Mouse (Mus musculus) intestine, postnatal 0 days (tissue): ENCODE measurements around the gene Sdhaf4. TPM values are rescaled to one million over a fixed set of nuclear protein-coding genes. Genes with fewer than 3 reads are reported as not detected.

Experiments
- ATAC-seq: fragments of 200-750 bp; cut with Nextera tagmentation; 2 replicates; pipeline ENCODE4 v1.8.0; 2017; ENCODE audit warnings: mild to moderate bottlenecking, moderate TSS enrichment, moderate library complexity
- H3K27ac ChIP-seq: fragments of 300-500 bp; sonication (generic); 2 replicates; pipeline ENCODE4 v1.5.1; 2014; ENCODE audit warnings: mild to moderate bottlenecking, low read depth, low read length, moderate library complexity
- H3K27me3 ChIP-seq: fragments of 300-500 bp; sonication (generic); replicated peaks from 2 replicates; pipeline ENCODE4 v1.6.1; 2014; ENCODE audit warnings: low read length, mixed read lengths; ENCODE audit not compliant: control insufficient read depth, insufficient read depth
- H3K36me3 ChIP-seq: fragments of 300-500 bp; sonication (generic); 2 replicates; pipeline ENCODE4 v1.6.1; 2014; ENCODE audit warnings: mild to moderate bottlenecking, moderate library complexity; ENCODE audit not compliant: control insufficient read depth, insufficient read depth
- H3K4me1 ChIP-seq: fragments of 300-500 bp; sonication (generic); replicated peaks from 2 replicates; pipeline ENCODE4 v1.6.1; 2014; ENCODE audit warnings: antibody characterized with exemption, low read length, mixed read lengths; ENCODE audit not compliant: control insufficient read depth, insufficient read depth
- H3K4me2 ChIP-seq: fragments of 300-500 bp; sonication (generic); replicated peaks from 2 replicates; pipeline ENCODE4 v1.6.1; 2014; ENCODE audit warnings: low read depth, mild to moderate bottlenecking, moderate library complexity
- H3K4me3 ChIP-seq: fragments of 300-500 bp; sonication (generic); 2 replicates; pipeline ENCODE4 v1.5.1; 2014; ENCODE audit warnings: low read depth, low read length
- H3K9ac ChIP-seq: fragments of 300-500 bp; sonication (generic); 2 replicates; pipeline ENCODE4 v1.6.1; 2014; ENCODE audit warnings: mild to moderate bottlenecking, low read depth, low read length
- H3K9me3 ChIP-seq: fragments of 300-500 bp; sonication (generic); 2 replicates; pipeline ENCODE4 v1.6.1; 2016; ENCODE audit warnings: mixed run types; ENCODE audit not compliant: control insufficient read depth
- CTCF ChIP-seq: sonication (generic); IDR thresholded peaks from 2 replicates; pipeline ENCODE4 v1.5.1; 2016; ENCODE audit warnings: low read depth, mild to moderate bottlenecking, control low read depth, antibody characterized with exemption, moderate library complexity
- WGBS: fragments of 180-500 bp; shearing (Covaris S2); extraction: QIAGEN DNeasy Blood & Tissue Kit; methylation state at CpG from one replicate; pipeline ENCODE4 v1.1.7; 2014; 5-methylcytosine and 5-hydroxymethylcytosine counted together
- polyA plus RNA-seq: library from polyadenylated mRNA; unstranded; fragments of >200 nt; fragmentation: Nextera tagmentation; extraction: Ambion mirVana; gene quantifications from 2 replicates; pipeline ENCODE4 v1.2.1, GENCODE M21; 2015

Sdhaf4 gene
- polyA plus RNA-seq, result 72.6 and 76.2 TPM in 2 replicates

DNA sequence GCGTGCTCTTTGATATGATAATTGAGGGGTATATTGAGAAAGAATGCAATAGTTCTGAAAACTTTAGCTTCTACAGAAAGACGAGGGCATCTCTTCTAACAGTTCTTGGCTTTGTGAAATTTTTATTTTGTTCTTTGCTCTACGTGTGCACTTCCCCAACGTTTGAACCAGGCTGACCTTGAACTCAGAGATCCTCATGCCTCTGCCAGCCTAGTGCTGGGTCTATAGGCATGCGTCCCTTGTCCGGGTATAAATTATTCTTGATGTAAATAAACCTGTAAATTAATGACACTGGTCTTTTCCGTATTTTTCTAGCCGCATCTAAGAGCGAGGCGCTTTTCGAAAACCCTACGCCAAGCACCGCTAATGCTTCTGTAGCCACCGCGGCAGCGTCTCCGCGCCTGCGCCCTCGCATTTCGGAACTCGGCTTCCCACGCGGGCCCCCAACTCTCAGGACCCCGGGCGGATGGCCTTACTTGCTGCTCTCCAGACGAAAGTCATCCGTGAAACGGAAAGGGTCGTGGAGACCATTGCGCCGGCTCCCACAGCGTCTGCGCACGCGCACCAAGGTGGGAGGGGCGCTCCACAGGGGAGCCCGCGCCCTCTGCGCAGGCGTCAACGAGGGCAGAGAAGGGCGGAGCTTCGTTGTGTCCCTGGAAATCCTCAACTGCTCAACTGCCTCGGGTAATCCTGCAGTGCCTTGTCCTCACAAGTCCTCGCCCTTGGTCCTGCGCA lies at the start of gene Sdhaf4:
TSS of gene Sdhaf4 (minus strand) at position 587 of the 735 bp plus-strand sequence.
- no peak for TF ChIP-seq CTCF
- Histone ChIP-seq H3K27ac (peak within 1 kb of the TSS; percentile 68), H3K36me3 (peaks cover 11% of the 10 kb centered on the region; the same call in 1 of the 2 replicates), H3K9ac (peak within 1 kb of the TSS; percentile 68), H3K4me3 (peak within 1 kb of the TSS; percentile 74), H3K4me2 (peak within 1 kb of the TSS; percentile 65), H3K27me3 (no peaks in the 10 kb centered on the region), H3K9me3 (no peaks in the 10 kb centered on the region), H3K4me1 (no peaks in the 10 kb centered on the region)
- under 1% methylated on average over 47 of the region's 47 CpGs for WGBS
- ATAC-seq, result peak; percentile 94

DNA sequence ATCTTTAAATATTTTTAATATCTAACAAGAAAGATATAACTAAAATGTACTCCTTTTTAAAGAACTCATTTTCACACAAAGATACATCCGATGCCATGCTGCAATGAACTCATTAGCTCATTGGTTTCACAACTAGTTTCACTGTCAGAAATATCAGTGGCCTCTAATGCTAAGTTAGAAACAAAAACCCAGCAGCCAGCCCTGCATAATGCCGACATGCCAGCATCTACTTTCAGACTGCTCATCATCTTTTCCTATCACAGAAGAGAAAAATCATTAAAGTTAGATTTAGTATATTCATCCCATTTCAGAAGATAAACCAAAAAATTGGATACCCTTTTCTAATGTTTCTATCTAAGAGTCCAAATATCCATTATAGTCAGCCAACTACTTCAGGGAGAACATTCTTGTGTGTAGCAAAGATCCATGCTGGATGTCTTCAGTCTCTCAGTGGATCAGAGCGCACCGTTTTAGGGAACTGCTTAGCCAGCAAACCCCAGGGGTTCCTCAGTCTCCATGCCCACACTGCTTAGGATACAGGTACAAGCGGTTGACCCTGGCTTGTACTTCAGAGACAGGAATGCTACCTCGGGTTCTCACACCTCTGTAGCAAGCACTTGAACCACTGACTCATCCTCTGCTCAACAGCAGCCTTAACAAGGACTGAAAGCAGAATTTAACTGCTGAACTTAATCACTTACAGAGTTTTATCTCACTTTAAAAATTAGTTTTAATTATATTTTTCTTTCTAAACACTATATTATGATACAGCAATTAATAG lies 41.5 kb upstream of the Sdhaf4 start:
- 82% methylated on average over 6 of the region's 6 CpGs for WGBS
- no peak overlapping the region for H3K9ac ChIP-seq
- H3K4me3 ChIP-seq, result no peak overlapping the region
- H3K27me3 ChIP-seq, result no peaks in the 10 kb centered on the region
- ATAC-seq, result no peak
- no peak overlapping the region for H3K27ac ChIP-seq
- H3K4me2 ChIP-seq, result no peak overlapping the region
- H3K9me3 ChIP-seq, result no peaks in the 10 kb centered on the region
- H3K36me3 ChIP-seq, result peaks cover 14% of the 10 kb centered on the region
- no peak for TF ChIP-seq CTCF
- no peaks in the 10 kb centered on the region for H3K4me1 ChIP-seq

DNA sequence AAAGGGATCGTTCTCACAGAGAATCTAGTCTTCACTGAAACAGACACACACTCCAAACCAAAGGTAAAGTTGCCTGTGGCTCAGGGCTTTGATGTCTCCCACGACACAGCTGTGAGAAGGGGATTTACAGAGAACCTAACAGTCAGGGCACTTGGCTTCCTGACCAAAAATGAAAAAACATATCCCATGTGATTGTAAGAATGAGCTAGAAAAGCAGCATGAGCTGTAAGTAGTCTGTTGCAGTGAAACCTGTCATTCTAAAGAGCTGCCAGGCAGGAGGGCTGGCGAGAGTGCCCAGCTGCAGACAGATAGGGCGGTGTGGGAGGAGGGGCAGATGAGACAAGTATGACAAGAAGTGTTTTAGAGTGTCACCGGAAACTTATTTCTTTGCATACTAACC lies 40.2 kb upstream of the Sdhaf4 start:
- Histone ChIP-seq H3K27me3 (no peaks in the 10 kb centered on the region), H3K4me2 (no peak overlapping the region), H3K9ac (no peak overlapping the region), H3K9me3 (no peaks in the 10 kb centered on the region), H3K4me1 (no peaks in the 10 kb centered on the region), H3K36me3 (peaks cover 8% of the 10 kb centered on the region; the same call in 1 of the 2 replicates), H3K27ac (no peak overlapping the region), H3K4me3 (no peak overlapping the region)
- WGBS, result 84% methylated on average over 5 of the region's 5 CpGs
- ATAC-seq, result no peak
- no peak for TF ChIP-seq CTCF

DNA sequence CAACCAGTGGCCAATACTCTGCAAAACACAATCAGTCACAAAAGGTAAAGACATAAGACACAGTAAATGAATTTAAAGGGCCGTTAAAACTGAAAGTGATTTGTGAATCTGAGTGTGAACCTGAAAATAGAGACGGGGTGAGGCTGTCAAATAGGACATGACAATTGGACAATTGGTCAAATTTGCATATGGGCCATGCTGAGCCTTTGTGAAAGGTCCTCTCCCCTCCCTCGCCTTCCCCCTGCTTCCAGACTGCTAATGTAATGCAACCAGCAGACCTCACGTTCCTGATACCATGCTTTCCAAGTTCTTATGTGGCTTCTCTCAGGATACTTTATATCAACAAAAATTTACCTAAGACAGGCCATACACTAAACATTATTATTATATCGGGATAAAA lies 37.6 kb upstream of the Sdhaf4 start:
- H3K9ac ChIP-seq, result no peak overlapping the region
- peaks cover 6% of the 10 kb centered on the region; the same call in 1 of the 2 replicates for H3K36me3 ChIP-seq
- H3K4me2 ChIP-seq, result no peak overlapping the region
- H3K4me1 ChIP-seq, result no peaks in the 10 kb centered on the region
- H3K27me3 ChIP-seq, result no peaks in the 10 kb centered on the region
- H3K4me3 ChIP-seq, result no peak overlapping the region
- 92% methylated on average over 5 of the region's 5 CpGs for WGBS
- no peaks in the 10 kb centered on the region for H3K9me3 ChIP-seq
- ATAC-seq, result no peak
- TF ChIP-seq CTCF, result no peak
- H3K27ac ChIP-seq, result no peak overlapping the region

DNA sequence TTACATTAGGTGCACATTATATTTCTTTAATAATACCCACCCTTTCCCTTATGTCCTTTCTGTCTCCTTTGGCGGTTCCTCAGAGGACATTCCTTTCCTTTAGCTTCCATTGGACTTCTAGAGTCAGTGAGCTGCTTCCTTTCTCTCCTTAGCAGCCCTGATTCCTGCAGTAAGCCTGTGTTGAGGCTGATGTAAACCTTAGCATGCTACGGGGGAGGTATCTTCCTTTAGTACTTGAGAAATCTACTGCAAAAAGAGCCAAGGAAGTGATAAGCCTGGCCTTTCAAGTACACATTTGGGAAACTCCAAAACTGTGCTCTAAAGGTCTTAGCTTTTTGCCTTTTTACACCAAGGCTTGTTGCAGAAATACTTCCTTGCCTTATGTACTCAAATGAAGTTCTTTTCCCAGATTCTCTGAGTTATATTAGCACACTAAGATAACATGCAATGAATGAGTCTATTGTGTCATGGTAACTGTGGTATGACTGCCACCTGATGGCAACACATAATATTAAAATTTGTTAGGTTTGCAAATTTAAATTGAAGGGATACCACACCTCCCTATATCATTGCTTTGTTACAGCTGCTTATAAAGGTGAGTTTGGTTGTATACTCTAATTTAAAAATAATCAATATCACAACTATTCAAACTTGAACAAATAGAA lies 28.4 kb upstream of the Sdhaf4 start:
- 0 out of 2 replicates have a peak, but pooled peaks have one; percentile 33 for ATAC-seq
- no peak overlapping the region; the same call in 1 of the 2 replicates for H3K27ac ChIP-seq

DNA sequence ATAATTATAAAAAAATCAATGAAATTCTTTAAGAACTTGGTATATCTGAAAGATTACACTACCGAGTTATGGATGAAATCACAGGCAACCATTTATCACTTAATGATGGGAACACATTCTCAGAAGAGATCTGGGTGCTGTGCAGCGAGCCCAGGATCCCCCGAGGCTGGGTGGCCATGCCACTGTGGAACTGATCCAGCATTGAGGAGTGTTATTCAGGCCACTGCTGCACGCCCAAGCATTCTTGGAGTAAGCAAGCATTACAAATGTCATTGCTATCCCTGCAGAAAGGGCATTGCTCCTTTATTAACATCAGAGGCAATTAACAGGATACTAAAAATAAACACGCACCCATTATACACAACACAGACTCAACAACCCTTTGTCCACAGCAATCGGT lies 5.4 kb upstream of the Sdhaf4 start:
- Histone ChIP-seq H3K9ac (no peak overlapping the region), H3K4me1 (no peaks in the 10 kb centered on the region), H3K27me3 (no peaks in the 10 kb centered on the region), H3K36me3 (peaks cover 19% of the 10 kb centered on the region), H3K9me3 (no peaks in the 10 kb centered on the region), H3K27ac (no peak overlapping the region), H3K4me3 (no peak overlapping the region), H3K4me2 (no peak overlapping the region)
- TF ChIP-seq CTCF, result no peak
- no peak for ATAC-seq
- 85% methylated on average over 6 of the region's 6 CpGs for WGBS

More for the DNA sequence above, 28.4 kb upstream of the Sdhaf4 start:
- H3K4me2 ChIP-seq, result no peak overlapping the region
- H3K4me1 ChIP-seq, result no peaks in the 10 kb centered on the region
- no peak overlapping the region for H3K9ac ChIP-seq
- H3K9me3 ChIP-seq, result no peaks in the 10 kb centered on the region
- peaks cover 19% of the 10 kb centered on the region for H3K36me3 ChIP-seq
- TF ChIP-seq CTCF, result peak; percentile 65
- no peaks in the 10 kb centered on the region for H3K27me3 ChIP-seq
- H3K4me3 ChIP-seq, result no peak overlapping the region
- 72% methylated on average over 2 of the region's 2 CpGs for WGBS
